9 mouse cellular contexts compared by ENCODE assay signal in the genomic region with DNA sequence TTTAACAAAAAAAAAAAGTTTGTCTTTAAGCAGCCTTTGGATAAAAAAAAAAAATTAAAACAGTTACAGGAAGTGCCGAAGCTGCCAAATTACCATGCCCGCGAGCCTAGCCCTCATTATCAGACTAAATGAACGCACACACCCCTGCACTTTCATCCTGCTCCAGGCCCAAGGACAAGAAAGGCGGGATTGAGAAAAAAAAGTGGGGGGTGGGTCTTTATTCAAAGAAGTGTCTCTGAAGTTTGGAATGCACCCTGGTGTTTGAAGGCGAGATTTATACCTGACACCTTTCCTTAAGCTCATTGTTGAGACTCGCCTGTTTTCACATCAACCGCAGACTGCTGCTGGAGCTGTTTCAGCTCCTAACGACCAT. TPM values are rescaled to one million over a fixed set of nuclear protein-coding genes. Genes with fewer than 3 reads are reported as not detected.
DNase-seq lines count a peak whose midpoint lies in the region; ATAC-seq and TF ChIP-seq lines count a peak whose summit lies in the region.
"Had no signal": no experiment of that assay in that cellular context is flagged by ENCODE, and none has a peak within 500 bp of the region (broad histone marks: within the 10 kb centered on the region; RNA-seq: fewer than 3 reads in every experiment).

No protein-coding gene starts in this region.

- H3K9me3 ChIP-seq in heart, embryonic 16.5 days (replicated peaks; ENCODE audit: control insufficient read depth, low read length), result no peaks in the 10 kb centered on the region
- no peaks in the 10 kb centered on the region for H3K9me3 ChIP-seq in midbrain, embryonic 12.5 days

- TF ChIP-seq POLR2A in brain, embryonic 14.5 days (IDR thresholded peaks at IDR 0.05; ENCODE audit: borderline replicate concordance, extremely low read depth, insufficient read depth, insufficient read length, poor library complexity, severe bottlenecking), result no peak

- H3K9ac ChIP-seq in heart, embryonic 16.5 days (ENCODE audit: low read length), result no peak overlapping the region
- H3K9ac ChIP-seq in midbrain, embryonic 12.5 days (replicated peaks), result no peak overlapping the region

- 21% methylated on average over 9 of the region's 9 CpGs for WGBS in heart, embryonic 16.5 days
- 3% methylated on average over 9 of the region's 9 CpGs for WGBS in midbrain, embryonic 12.5 days

- no peak for ATAC-seq in heart, embryonic 16.5 days (replicated peaks; ENCODE audit: extremely low read depth, insufficient read depth, low FRiP score)
- ATAC-seq in granulocyte monocyte progenitor cell, adult 5-6 weeks (replicated peaks; ENCODE audit: poor library complexity, severe bottlenecking), result peak; percentile 21
- peak; percentile 53 for ATAC-seq in midbrain, embryonic 12.5 days (ENCODE audit: low FRiP score, low read depth)
- ATAC-seq in cerebellum, adult (ENCODE audit: insufficient number of reproducible peaks, low FRiP score, low TSS enrichment), result no peak

- no peak overlapping the region for H3K27ac ChIP-seq in heart, embryonic 16.5 days (ENCODE audit: low read length)
- H3K27ac ChIP-seq in midbrain, embryonic 12.5 days (replicated peaks), result no peak overlapping the region

- no peak overlapping the region for H3K4me3 ChIP-seq in heart, embryonic 16.5 days (ENCODE audit: low read length)
- H3K4me3 ChIP-seq in midbrain, embryonic 12.5 days, result no peak overlapping the region
- H3K4me3 ChIP-seq: megakaryocyte, embryonic 14.5 days had no signal

- no peaks in the 10 kb centered on the region for H3K36me3 ChIP-seq in heart, embryonic 16.5 days (ENCODE audit: control insufficient read depth, insufficient read depth)
- no peaks in the 10 kb centered on the region for H3K36me3 ChIP-seq in midbrain, embryonic 12.5 days

- peak overlapping the region; percentile 20 for H3K4me2 ChIP-seq in heart, embryonic 16.5 days (ENCODE audit: low read depth, low read length)
- H3K4me2 ChIP-seq in midbrain, embryonic 12.5 days (replicated peaks), result peak overlapping the region; percentile 38

- intact Hi-C loops in heart, postnatal 25 days (cut with DNase I), result no loop called here

- H3K27me3 ChIP-seq in heart, embryonic 16.5 days (ENCODE audit: control insufficient read depth, insufficient read depth, low read length), result no peaks in the 10 kb centered on the region
- no peaks in the 10 kb centered on the region for H3K27me3 ChIP-seq in midbrain, embryonic 12.5 days

- TF ChIP-seq CTCF in brain, embryonic 14.5 days (IDR thresholded peaks at IDR 0.05; ENCODE audit: borderline replicate concordance, extremely low read depth, insufficient read depth, insufficient read length), result no peak

- no peak for DNase-seq in heart, postnatal 25 days (ENCODE audit: low spot score)
- DNase-seq in brain, embryonic 14.5 days (ENCODE audit: low read depth), result peak; percentile 87
- no peak for DNase-seq in ovary, postnatal 10 days (ENCODE audit: low spot score)
- DNase-seq in cerebellum, postnatal 36 days, result no peak

- H3K4me1 ChIP-seq in heart, embryonic 16.5 days (ENCODE audit: control insufficient read depth, insufficient read depth, low read length), result peaks cover 16% of the 10 kb centered on the region
- peaks cover 21% of the 10 kb centered on the region for H3K4me1 ChIP-seq in midbrain, embryonic 12.5 days

RNA-seq across cellular contexts. Expression of gene Edar, which starts 23.4 kb away (rescaled TPM):
- 0.16 and 0.21 TPM in 2 replicates for polyA plus RNA-seq in heart, embryonic 16.5 days (2015; fragmentation: Nextera tagmentation; extraction: Ambion mirVana)
- under 1 TPM; 0.47 to 0.56 TPM for total RNA-seq in heart, postnatal 25 days (2021)
- polyA plus RNA-seq in brain, embryonic 14.5 days (2012; rRNA removed), result 0.67 and 0.97 TPM in 2 replicates
- total RNA-seq in granulocyte monocyte progenitor cell, adult 5-6 weeks (2014; fragmentation: Nextera tagmentation), result not detected in 2 replicates
- total RNA-seq in granulocyte monocyte progenitor cell, adult 5-6 weeks (2017), result not detected in 2 replicates
- 0.33 and 0.34 TPM in 2 replicates for polyA plus RNA-seq in midbrain, embryonic 12.5 days (2016; fragmentation: Nextera tagmentation; extraction: Ambion mirVana)

Comparison
In these comparisons a context has a peak if more than half of its experiments do, and no peak if none do; other contexts are left out.
1. ATAC-seq: peak in granulocyte monocyte progenitor cell, adult 5-6 weeks (single experiment) and midbrain, embryonic 12.5 days (single experiment); none in heart, embryonic 16.5 days (single experiment) and cerebellum, adult (single experiment).